12 mouse cellular contexts compared by ENCODE assay signal in the genomic region with DNA sequence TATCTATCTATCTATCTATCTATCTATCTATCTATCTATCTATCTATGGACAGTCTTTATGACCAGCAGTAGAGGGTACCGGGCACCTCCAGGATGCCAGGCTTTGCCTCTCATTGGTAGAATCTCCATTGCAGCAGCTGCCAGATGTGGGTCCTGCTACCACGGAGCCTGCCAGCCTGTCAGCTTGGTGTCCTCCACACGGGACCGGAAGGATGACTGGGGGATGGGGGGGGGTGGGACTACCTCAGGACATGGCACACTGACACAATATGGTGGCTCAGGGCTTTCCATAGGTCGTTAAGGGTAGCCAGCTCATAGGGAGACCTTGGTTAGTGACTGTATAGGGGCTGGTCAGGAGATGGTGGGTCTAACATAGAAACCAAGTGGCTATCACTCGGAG.
"Had no signal": no experiment of that assay in that cellular context is flagged by ENCODE, and none has a peak within 500 bp of the region (broad histone marks: within the 10 kb centered on the region; RNA-seq: fewer than 3 reads in every experiment).

No protein-coding gene starts in this region.

- H3K27ac ChIP-seq: limb, embryonic 12.5 days; limb, embryonic 15.5 days had no signal

- H3K9me3 ChIP-seq: limb, embryonic 12.5 days; limb, embryonic 15.5 days; liver, embryonic 13.5 days had no signal

- H3K27me3 ChIP-seq: limb, embryonic 12.5 days; limb, embryonic 15.5 days; liver, embryonic 13.5 days had no signal

- H3K36me3 ChIP-seq: limb, embryonic 12.5 days; limb, embryonic 15.5 days; liver, embryonic 13.5 days had no signal

- H3K4me3 ChIP-seq: limb, embryonic 12.5 days; limb, embryonic 15.5 days; liver, embryonic 13.5 days had no signal

- H3K9ac ChIP-seq: limb, embryonic 12.5 days; limb, embryonic 15.5 days; liver, embryonic 13.5 days had no signal

- H3K4me2 ChIP-seq: limb, embryonic 12.5 days; limb, embryonic 15.5 days; liver, embryonic 13.5 days; midbrain, embryonic 11.5 days had no signal

- DNase-seq: kidney, adult 2 months; kidney, postnatal 10 days; kidney, postnatal 36 days; left cerebral cortex, postnatal 4 days; liver, embryonic 13.5 days; lung, adult 2 months; lung, postnatal 14 days; lung, postnatal 4 days; midbrain, embryonic 14.5 days had no signal
